Mouse (Mus musculus): ENCODE measurements around the gene Ikzf3.

DNA sequence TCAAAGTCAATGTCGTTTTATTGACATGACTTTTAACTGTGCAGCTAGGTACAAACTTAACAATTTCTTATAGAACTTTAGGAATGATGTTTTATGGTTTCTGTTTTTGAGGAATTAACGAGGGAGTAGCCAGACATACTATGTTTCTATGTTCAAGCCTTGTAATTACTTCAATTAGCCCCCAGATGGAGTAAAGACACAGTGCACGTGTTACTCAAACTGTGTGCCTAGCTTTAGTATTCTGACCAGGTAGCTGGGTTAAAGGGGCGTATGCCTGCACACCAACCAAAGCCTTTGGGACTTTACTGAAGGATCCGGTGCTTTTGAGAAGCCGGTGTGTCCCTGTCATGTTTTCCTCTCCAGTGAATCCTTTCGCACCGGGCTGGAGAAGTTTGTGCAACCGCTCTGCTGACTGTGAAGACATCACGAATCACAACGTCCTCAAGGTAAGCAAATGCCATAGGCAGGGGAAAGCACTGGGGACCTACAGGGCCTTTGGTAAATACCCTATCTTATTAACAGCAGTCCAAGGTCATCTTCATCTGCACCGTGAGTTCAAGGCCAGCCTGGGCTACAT, 9.4 kb upstream of the Ikzf3 start:
- no peak for TF ChIP-seq EP300 (IDR thresholded peaks at IDR 0.05)
- TF ChIP-seq CTCF (IDR thresholded peaks at IDR 0.05): peak; percentile 60

Measured in lung, postnatal 0 days (tissue).